Mouse (Mus musculus) forebrain, embryonic 12.5 days (tissue): Measurements from ENCODE around the gene Rbm6. TPM values are rescaled to one million over a fixed set of nuclear protein-coding genes. Genes with fewer than 3 reads are reported as not detected.

Experiments used
- ATAC-seq: fragments of 200-750 bp; cut with Nextera tagmentation; 2 replicates; pipeline ENCODE4 v1.8.0; 2017; ENCODE audit warnings: moderate TSS enrichment; ENCODE audit not compliant: low FRiP score
- H3K27ac ChIP-seq: fragments of 300-500 bp; sonication (generic); 2 replicates; pipeline ENCODE4 v1.5.1; 2016; ENCODE audit warnings: mild to moderate bottlenecking
- H3K27me3 ChIP-seq: fragments of 300-500 bp; sonication (generic); 2 replicates; pipeline ENCODE4 v1.6.1; 2016; ENCODE audit warnings: mild to moderate bottlenecking
- H3K36me3 ChIP-seq: fragments of 300-500 bp; sonication (generic); replicated peaks from 2 replicates; pipeline ENCODE4 v1.6.1; 2016; ENCODE audit warnings: mild to moderate bottlenecking
- H3K4me1 ChIP-seq: fragments of 300-500 bp; sonication (generic); 2 replicates; pipeline ENCODE4 v1.6.1; 2016
- H3K4me2 ChIP-seq: fragments of 300-500 bp; sonication (generic); 2 replicates; pipeline ENCODE4 v1.6.1; 2016; ENCODE audit warnings: mild to moderate bottlenecking, moderate library complexity
- H3K4me3 ChIP-seq: fragments of 300-500 bp; sonication (generic); replicated peaks from 2 replicates; pipeline ENCODE4 v1.5.1; 2016; ENCODE audit warnings: mild to moderate bottlenecking
- H3K9ac ChIP-seq: fragments of 300-500 bp; sonication (generic); 2 replicates; pipeline ENCODE4 v1.6.1; 2016; ENCODE audit warnings: mild to moderate bottlenecking
- H3K9me3 ChIP-seq: fragments of 300-500 bp; sonication (generic); 2 replicates; pipeline ENCODE4 v1.6.1; 2016
- WGBS: fragments of 180-500 bp; shearing (Covaris S2); methylation state at CpG from one replicate; pipeline ENCODE4 v1.1.7; 2016; 5-methylcytosine and 5-hydroxymethylcytosine counted together
- polyA plus RNA-seq: library from polyadenylated mRNA; unstranded; fragments of >200 nt; fragmentation: Nextera tagmentation; extraction: Ambion mirVana; gene quantifications from 2 replicates; pipeline ENCODE4 v1.2.1, GENCODE M21; 2016

The Rbm6 gene
- polyA plus RNA-seq, 1 experiment from 2014 or later, result 136 TPM

DNA sequence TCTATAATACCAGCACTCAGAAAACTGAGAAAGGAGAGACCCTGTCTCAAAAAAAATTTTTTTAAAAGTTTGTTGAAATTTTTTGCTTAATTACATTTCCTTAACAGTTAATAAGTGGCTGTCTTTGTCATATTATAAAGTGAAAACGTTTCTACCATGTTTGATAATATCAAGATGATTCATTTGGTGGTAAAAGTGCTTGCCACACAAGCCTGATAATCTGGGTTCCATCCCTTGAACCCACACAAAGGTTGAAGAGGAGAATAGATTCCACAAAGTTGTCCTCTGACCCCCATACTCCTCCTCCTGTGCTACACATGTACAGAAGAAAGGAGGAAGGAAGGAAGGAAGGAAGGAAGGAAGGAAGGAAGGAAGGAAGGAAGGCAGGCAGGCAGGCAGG, 8.5 kb downstream of the Rbm6 start:
- no peak overlapping the region for H3K4me2 ChIP-seq

DNA sequence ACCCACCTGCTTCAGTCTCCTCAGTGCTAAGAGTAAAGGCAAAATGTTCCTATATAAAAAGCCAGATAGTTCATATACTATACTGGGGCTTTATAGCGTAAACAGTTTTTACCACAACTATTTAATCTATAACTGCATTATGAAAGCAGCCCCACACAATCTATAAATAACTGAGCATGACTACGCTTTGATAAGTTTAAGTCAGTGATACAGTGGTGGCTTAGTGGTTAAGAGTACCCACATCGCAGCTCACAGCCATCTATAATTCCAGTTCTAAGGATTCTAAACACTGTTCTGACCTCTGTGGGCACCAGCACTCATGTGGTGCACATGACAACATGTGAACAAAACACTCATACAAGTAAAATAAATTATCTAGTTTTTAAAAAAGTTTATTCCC, 14.7 kb downstream of the Rbm6 start:
- no peaks in the 10 kb centered on the region for H3K4me1 ChIP-seq
- H3K4me2 ChIP-seq, result no peak overlapping the region
- H3K9ac ChIP-seq, result no peak overlapping the region
- H3K27ac ChIP-seq, result no peak overlapping the region
- peaks cover 34% of the 10 kb centered on the region for H3K36me3 ChIP-seq
- over 99% methylated on average over 3 of the region's 3 CpGs for WGBS
- H3K4me3 ChIP-seq, result no peak overlapping the region
- ATAC-seq, result no peak
- H3K27me3 ChIP-seq, result no peaks in the 10 kb centered on the region
- H3K9me3 ChIP-seq, result no peaks in the 10 kb centered on the region

More for the DNA sequence above, 8.5 kb downstream of the Rbm6 start:
- H3K27me3 ChIP-seq, result no peaks in the 10 kb centered on the region
- no peak overlapping the region for H3K27ac ChIP-seq
- 0 out of 2 replicates have a peak, but pooled peaks cover 2% of the 10 kb centered on the region for H3K4me1 ChIP-seq
- no peak overlapping the region for H3K9ac ChIP-seq
- ATAC-seq, result no peak
- H3K4me3 ChIP-seq, result no peak overlapping the region
- H3K36me3 ChIP-seq, result peaks cover 8% of the 10 kb centered on the region
- 77% methylated on average over 1 of the region's 1 CpGs for WGBS
- no peaks in the 10 kb centered on the region for H3K9me3 ChIP-seq

DNA sequence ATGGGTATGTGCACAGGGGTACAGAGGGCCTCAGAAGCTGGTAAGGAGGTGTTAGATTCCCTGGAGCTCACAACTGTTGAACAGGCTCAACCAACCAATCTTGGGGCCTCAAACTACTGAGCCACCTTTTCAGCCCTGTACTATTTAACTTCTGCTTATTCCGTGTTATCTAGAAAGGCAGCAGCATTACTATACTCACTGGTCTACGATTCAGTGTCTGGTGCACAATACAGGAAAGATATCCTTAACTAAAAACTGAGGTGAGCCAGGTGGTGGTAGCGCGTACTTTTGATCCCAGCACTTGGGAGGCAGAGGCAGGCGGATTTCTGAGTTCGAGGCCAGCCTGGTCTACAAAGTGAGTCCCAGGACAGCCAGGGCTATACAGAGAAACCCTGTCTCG, 24.1 kb downstream of the Rbm6 start:
- Histone ChIP-seq H3K27me3 (no peaks in the 10 kb centered on the region), H3K9ac (no peak overlapping the region), H3K36me3 (peaks cover 52% of the 10 kb centered on the region), H3K27ac (no peak overlapping the region), H3K4me1 (no peaks in the 10 kb centered on the region), H3K9me3 (no peaks in the 10 kb centered on the region), H3K4me3 (no peak overlapping the region), H3K4me2 (no peak overlapping the region)
- 97% methylated on average over 7 of the region's 7 CpGs for WGBS
- no peak for ATAC-seq

DNA sequence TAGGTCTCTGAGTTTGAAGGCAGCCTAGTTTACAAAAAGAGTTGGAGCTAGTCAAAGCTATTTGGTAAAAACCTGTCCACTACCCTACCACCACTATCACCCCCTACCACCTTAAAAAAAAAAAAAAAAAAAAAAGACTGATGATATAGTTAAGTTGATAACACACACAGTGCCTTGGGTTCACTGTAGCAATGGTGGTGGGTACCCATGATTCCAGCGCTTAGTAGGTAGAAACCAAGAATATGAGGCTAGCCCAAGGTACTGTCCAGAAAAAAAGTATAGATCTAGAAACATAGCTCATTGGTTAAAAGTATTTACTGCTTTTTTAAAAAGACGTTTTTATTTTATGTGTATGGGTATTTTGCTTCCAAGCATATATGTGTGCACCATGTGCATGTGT, 30.3 kb downstream of the Rbm6 start:
- Histone ChIP-seq H3K27me3 (no peaks in the 10 kb centered on the region), H3K9me3 (no peaks in the 10 kb centered on the region), H3K36me3 (peaks cover 30% of the 10 kb centered on the region), H3K4me1 (no peaks in the 10 kb centered on the region), H3K9ac (no peak overlapping the region), H3K4me2 (no peak overlapping the region), H3K4me3 (no peak overlapping the region), H3K27ac (no peak overlapping the region)
- 94% methylated on average over 2 of the region's 2 CpGs for WGBS
- no peak for ATAC-seq

DNA sequence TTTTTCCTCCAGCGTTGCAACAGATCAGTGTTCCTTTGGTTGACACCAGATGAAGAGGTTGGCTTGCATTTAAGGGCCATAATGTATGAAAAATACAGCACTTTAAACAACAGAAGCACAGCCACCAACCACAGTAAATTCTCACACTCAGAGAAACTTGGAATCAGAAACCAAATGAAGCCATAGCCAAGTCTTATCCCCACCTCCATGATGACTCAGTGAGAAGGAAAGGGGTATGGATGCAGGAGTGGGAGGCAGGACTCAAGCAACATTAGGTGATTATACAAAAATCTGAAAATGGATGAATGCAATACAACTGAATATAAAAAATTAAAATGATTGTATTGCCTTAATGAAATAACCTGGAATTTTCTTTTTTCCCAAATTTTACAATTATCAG, 34.2 kb downstream of the Rbm6 start:
- Histone ChIP-seq H3K9ac (no peak overlapping the region), H3K9me3 (no peaks in the 10 kb centered on the region), H3K4me1 (no peaks in the 10 kb centered on the region), H3K27me3 (no peaks in the 10 kb centered on the region), H3K36me3 (peaks cover 15% of the 10 kb centered on the region), H3K4me3 (no peak overlapping the region), H3K4me2 (no peak overlapping the region), H3K27ac (no peak overlapping the region)
- 97% methylated on average over 1 of the region's 1 CpGs for WGBS
- ATAC-seq, result no peak

DNA sequence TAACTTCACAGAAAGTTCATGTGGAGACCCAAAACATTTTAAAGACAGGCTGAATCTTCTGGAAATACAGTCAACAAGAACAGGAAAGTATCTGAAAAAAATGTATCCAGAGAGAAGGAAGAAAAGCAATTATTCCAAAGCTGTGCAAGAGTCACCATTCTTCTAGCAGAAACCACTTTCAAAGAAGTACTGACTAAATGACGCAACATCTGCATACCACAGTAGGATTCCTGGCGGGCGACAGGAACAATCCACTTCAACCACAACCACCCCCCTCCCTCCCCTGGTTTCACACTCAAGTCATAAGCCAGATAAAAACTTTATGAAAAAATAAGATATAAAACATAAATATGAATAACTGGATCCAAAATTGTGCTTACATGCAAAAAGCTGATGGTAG, 39.2 kb downstream of the Rbm6 start:
- H3K27ac ChIP-seq, result no peak overlapping the region
- no peaks in the 10 kb centered on the region for H3K27me3 ChIP-seq
- H3K4me2 ChIP-seq, result no peak overlapping the region
- no peak overlapping the region for H3K9ac ChIP-seq
- no peak for ATAC-seq
- no peaks in the 10 kb centered on the region for H3K4me1 ChIP-seq
- no peaks in the 10 kb centered on the region for H3K9me3 ChIP-seq
- H3K36me3 ChIP-seq, result peaks cover 24% of the 10 kb centered on the region
- WGBS, result 94% methylated on average over 3 of the region's 3 CpGs
- no peak overlapping the region for H3K4me3 ChIP-seq

DNA sequence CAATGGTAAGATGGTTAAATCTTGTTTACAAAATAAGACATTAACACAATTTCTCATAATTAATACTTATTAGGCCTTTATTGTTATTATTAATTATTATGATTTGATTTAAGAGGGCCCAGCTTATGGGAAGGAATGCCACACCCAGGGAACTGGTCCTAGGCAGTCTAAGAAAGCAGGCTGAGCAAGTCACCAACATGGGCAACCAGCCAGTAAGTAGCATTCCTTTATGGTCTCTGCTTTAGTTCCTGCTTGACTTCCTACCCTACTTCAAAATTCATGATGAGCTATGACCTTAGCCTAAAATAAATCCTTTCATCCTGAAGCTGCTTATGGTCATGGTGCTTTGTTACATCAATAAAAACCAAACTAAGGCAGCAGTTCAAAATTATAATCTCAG, 41.3 kb downstream of the Rbm6 start:
- H3K9ac ChIP-seq, result no peak overlapping the region
- H3K27ac ChIP-seq, result no peak overlapping the region
- H3K9me3 ChIP-seq, result no peaks in the 10 kb centered on the region
- H3K4me3 ChIP-seq, result no peak overlapping the region
- no peak overlapping the region for H3K4me2 ChIP-seq
- H3K4me1 ChIP-seq, result no peaks in the 10 kb centered on the region
- ATAC-seq, result no peak
- H3K27me3 ChIP-seq, result no peaks in the 10 kb centered on the region
- peaks cover 24% of the 10 kb centered on the region for H3K36me3 ChIP-seq

DNA sequence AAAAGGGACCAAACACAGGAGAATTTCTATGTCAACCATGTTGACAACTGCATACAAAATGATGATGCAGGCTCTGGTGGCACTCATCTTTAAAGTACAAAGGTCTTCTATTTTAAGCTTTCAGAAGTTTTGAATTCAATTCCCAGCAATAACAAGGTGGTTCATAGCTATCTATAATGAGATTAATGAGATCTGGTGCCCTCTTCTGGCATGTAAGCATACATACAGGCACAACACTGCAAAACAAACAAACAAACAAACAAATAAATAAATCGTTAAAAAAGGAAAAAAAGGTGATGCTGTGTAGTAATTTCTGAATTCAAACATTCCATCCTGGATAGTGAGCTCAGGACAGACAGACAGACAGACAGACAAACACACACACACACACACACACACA, 60.9 kb downstream of the Rbm6 start:
- H3K27me3 ChIP-seq, result no peaks in the 10 kb centered on the region
- no peak overlapping the region for H3K4me3 ChIP-seq
- WGBS, result 93% methylated on average over 1 of the region's 1 CpGs
- peaks cover 22% of the 10 kb centered on the region for H3K36me3 ChIP-seq
- H3K27ac ChIP-seq, result no peak overlapping the region
- ATAC-seq, result no peak
- H3K9ac ChIP-seq, result no peak overlapping the region
- no peaks in the 10 kb centered on the region for H3K4me1 ChIP-seq
- H3K9me3 ChIP-seq, result no peaks in the 10 kb centered on the region
- no peak overlapping the region for H3K4me2 ChIP-seq

DNA sequence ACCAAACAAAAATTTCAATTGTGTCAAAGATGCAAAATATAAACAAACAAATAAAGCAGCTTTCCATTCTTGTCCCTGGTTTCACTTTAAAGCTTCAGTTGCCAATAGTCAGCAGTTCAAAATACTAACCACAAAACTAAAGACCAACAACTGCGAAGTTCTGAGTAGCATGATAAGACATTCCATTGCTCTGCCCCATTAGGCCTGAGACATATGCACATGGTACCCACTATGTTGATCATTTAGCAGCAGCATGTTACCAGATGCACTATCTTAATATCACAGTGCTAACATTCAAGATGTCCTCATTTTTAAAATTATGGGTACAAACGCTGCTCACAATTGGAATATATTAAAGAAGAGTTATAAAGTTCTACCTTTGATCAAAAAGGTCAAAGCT, 62.1 kb downstream of the Rbm6 start:
- Histone ChIP-seq H3K4me1 (no peaks in the 10 kb centered on the region), H3K27me3 (no peaks in the 10 kb centered on the region), H3K36me3 (peaks cover 16% of the 10 kb centered on the region), H3K4me2 (no peak overlapping the region), H3K9me3 (no peaks in the 10 kb centered on the region), H3K4me3 (no peak overlapping the region), H3K27ac (no peak overlapping the region), H3K9ac (no peak overlapping the region)
- no peak for ATAC-seq
- 95% methylated on average over 2 of the region's 2 CpGs for WGBS

DNA sequence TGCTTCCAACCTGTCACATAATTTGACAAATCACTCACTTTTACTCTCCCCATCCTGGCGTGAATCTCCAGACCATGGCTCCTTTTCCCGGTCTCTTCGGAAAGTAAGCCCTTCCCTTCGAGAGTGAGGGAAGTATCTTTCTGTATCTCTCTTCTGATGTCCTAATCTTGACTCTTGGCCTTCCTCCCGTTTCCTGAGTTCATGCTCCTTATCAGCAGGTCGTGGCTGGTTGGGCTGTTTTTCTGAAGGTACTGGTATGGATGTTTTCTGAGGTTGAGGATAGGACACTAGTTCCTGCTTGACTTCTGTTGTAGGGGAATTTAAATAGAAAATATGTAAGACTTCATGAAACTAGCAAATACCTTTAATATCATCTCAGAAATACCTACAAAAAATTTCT, 81.3 kb downstream of the Rbm6 start:
- 93% methylated on average over 6 of the region's 6 CpGs for WGBS
- Histone ChIP-seq H3K9me3 (no peaks in the 10 kb centered on the region), H3K4me3 (no peak overlapping the region), H3K36me3 (peaks cover 66% of the 10 kb centered on the region), H3K4me1 (no peaks in the 10 kb centered on the region), H3K9ac (no peak overlapping the region), H3K27me3 (no peaks in the 10 kb centered on the region), H3K27ac (no peak overlapping the region), H3K4me2 (no peak overlapping the region)
- no peak for ATAC-seq

DNA sequence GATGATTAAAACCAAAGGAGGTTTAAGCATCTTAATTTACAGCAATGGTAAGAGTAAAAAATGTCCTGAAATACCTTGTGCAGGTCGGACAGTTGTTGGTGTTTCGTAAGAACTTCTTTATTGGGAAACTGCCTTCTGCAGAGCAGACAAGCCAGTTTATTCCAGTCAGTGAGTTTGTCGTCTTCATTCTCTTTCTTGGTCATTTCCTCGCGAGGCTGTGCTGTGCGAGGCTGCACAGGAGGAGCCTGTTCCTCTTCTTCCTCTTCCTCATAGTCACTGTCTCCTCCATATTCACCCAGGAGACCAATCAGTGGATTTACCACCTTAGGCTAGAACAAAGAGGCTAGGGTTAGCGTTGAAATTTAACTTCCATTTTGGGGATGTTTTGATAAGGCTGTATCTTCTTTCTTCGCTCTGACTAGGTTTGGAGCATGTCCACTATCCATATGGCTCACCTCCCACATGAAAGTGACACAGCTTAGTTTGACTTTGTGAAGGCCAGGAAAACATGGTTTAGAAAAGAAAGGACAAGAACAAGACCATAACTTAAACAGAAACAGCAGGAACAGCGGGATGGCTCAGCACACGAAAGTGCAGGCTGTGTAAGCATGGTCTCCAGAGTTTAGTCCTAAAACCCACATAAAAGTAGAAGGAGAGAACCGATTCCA, 90.4 kb downstream of the Rbm6 start:
- ATAC-seq, result no peak
- 96% methylated on average over 11 of the region's 11 CpGs for WGBS
- no peak overlapping the region for H3K9ac ChIP-seq
- peaks cover 82% of the 10 kb centered on the region for H3K36me3 ChIP-seq
- H3K4me2 ChIP-seq, result no peak overlapping the region
- H3K27ac ChIP-seq, result no peak overlapping the region
- no peaks in the 10 kb centered on the region for H3K9me3 ChIP-seq
- H3K4me1 ChIP-seq, result no peaks in the 10 kb centered on the region
- H3K27me3 ChIP-seq, result no peaks in the 10 kb centered on the region
- H3K4me3 ChIP-seq, result no peak overlapping the region

DNA sequence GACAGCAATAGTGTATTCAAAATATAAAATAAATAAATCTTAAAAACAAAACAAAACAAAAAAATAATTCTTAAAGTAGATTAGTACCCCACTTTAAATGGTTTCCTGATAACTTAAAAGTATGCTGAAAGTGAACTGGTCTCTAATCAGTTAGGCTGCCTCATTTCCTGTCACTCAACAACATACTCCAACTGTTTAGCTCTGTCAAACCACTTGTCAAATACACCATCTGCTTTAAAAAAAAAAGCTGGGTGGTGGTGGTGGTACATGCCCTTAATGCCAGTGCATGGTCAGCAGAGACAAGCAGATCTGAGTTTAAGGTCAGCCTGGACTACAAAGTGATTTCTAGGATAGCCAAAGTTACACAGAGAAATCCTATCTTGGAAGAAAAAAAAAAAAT, 96.2 kb downstream of the Rbm6 start:
- H3K36me3 ChIP-seq, result peaks cover 79% of the 10 kb centered on the region
- no peak overlapping the region for H3K9ac ChIP-seq
- no peak overlapping the region for H3K27ac ChIP-seq
- no peak overlapping the region for H3K4me3 ChIP-seq
- H3K4me2 ChIP-seq, result no peak overlapping the region
- H3K27me3 ChIP-seq, result no peaks in the 10 kb centered on the region
- H3K9me3 ChIP-seq, result no peaks in the 10 kb centered on the region
- H3K4me1 ChIP-seq, result no peaks in the 10 kb centered on the region
- ATAC-seq, result no peak

DNA sequence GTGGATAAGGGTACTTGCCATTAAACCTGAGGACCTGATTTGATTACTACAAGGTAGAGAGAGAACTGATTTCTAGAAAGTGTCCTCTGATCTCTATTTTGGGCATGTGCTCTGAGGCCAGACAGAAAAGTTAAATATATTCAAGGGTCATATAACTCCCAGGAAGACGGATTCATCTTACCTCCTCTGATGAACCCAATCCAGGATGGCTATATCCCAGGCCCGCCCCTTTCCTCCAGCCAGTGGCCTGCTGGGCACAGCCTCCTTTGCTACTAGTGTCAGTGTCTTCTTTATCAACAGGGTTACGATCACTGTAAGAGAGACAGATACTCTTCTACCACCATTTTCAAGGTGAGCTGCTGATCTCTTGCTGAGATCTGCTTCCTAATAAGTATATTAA, 98.6 kb downstream of the Rbm6 start:
- no peak for ATAC-seq
- WGBS, result 89% methylated on average over 3 of the region's 3 CpGs
- peaks cover 7% of the 10 kb centered on the region for H3K4me1 ChIP-seq
- H3K9ac ChIP-seq, result no peak overlapping the region
- no peaks in the 10 kb centered on the region for H3K9me3 ChIP-seq
- no peak overlapping the region for H3K27ac ChIP-seq
- H3K27me3 ChIP-seq, result no peaks in the 10 kb centered on the region
- H3K4me3 ChIP-seq, result no peak overlapping the region
- peaks cover 57% of the 10 kb centered on the region for H3K36me3 ChIP-seq
- no peak overlapping the region for H3K4me2 ChIP-seq
